Mouse (Mus musculus): ENCODE data around the gene Hdac9. TPM values are rescaled to one million over a fixed set of nuclear protein-coding genes. Genes with fewer than 3 reads are reported as not detected.

Hdac9 gene
- polyA plus RNA-seq, 1 experiment from 2014 or later: 5.3 TPM

GRCm38 (mm10) chr12:34521468-34521867 is 395.4 kb downstream of the Hdac9 start:
- Histone ChIP-seq H3K4me1 (ENCODE audit: control insufficient read depth, insufficient read depth, low read length) (no peaks in the 10 kb centered on the region), H3K4me2 (replicated peaks; ENCODE audit: low read depth, low read length) (no peak overlapping the region), H3K36me3 (ENCODE audit: control insufficient read depth, insufficient read depth, low read length) (no peaks in the 10 kb centered on the region), H3K9me3 (ENCODE audit: control insufficient read depth, low read length) (no peaks in the 10 kb centered on the region), H3K4me3 (ENCODE audit: low read length) (no peak overlapping the region), H3K9ac (ENCODE audit: low read depth, low read length) (no peak overlapping the region), H3K27me3 (ENCODE audit: control insufficient read depth, insufficient read depth, low read length) (no peaks in the 10 kb centered on the region), H3K27ac (ENCODE audit: low read depth, low read length) (no peak overlapping the region)
- WGBS: 77% methylated on average over 2 of the region's 2 CpGs
- ATAC-seq (ENCODE audit: low FRiP score, low TSS enrichment): no peak

DNA sequence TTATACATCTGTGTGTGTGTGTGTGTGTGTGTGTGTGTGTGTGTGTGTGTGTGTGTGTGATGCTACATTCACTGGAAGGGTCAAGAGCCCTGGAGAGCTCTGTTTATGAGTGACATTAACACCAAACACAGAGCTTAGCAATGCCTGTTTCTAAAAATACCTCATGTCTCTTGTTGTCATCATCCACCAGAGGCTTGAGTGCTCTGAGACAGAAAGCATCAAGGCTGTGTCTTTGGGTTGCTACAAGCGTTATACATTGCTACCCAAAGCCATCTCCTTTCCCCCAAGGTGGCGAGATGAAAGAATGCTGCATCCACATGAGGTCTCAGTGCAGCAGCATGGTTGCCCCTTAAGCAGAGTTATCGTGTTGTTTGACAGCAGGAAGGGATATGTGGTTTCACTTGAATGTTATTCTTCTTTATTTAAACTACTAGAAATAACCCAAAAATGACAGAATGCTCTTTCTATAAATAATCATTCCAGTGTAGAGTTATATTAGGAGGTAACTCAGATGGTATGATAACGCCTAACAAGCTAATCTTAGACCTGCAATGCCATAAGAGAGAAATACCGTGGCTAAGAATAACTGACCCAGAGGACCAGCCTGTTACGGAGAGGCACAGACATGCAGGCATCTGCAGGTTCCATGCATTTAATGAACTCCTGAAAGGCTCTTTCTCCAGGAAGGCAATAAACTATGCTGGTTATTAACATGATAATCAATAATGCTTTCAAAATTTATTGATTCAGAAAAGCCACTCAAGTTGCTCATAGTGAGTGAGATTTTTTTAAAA is 399.9 kb downstream of the Hdac9 start:
- no peaks in the 10 kb centered on the region for H3K9me3 ChIP-seq (ENCODE audit: control insufficient read depth, low read length)
- H3K4me3 ChIP-seq (ENCODE audit: low read length): no peak overlapping the region
- no peak overlapping the region for H3K4me2 ChIP-seq (replicated peaks; ENCODE audit: low read depth, low read length)
- no peak overlapping the region for H3K27ac ChIP-seq (ENCODE audit: low read depth, low read length)
- WGBS: 76% methylated on average over 6 of the region's 6 CpGs
- no peak overlapping the region for H3K9ac ChIP-seq (ENCODE audit: low read depth, low read length)
- H3K4me1 ChIP-seq (ENCODE audit: control insufficient read depth, insufficient read depth, low read length): no peaks in the 10 kb centered on the region
- no peaks in the 10 kb centered on the region for H3K27me3 ChIP-seq (ENCODE audit: control insufficient read depth, insufficient read depth, low read length)
- H3K36me3 ChIP-seq (ENCODE audit: control insufficient read depth, insufficient read depth, low read length): no peaks in the 10 kb centered on the region
- ATAC-seq (ENCODE audit: low FRiP score, low TSS enrichment): no peak

DNA sequence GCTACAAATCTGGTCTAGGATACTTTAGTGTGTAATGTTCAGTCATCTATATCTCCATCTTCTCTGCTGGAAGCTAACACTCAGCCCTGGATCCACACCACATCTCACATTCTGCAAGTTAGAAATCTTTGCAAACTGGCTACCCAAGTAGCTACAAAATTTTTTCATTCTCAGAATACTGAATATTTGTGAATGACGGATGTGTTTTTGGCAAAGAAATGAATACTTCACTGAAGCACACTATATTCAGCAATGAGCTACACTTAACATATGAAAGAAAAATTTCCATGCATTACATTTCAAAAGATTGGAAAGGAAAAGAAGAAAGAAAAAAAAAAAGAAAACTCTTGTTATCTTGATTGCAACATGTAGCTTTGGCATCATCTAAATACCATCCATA is 410.6 kb downstream of the Hdac9 start:
- Histone ChIP-seq H3K27ac (ENCODE audit: low read depth, low read length) (no peak overlapping the region), H3K36me3 (ENCODE audit: control insufficient read depth, insufficient read depth, low read length) (no peaks in the 10 kb centered on the region), H3K4me1 (ENCODE audit: control insufficient read depth, insufficient read depth, low read length) (no peaks in the 10 kb centered on the region), H3K9me3 (ENCODE audit: control insufficient read depth, low read length) (no peaks in the 10 kb centered on the region), H3K4me3 (ENCODE audit: low read length) (no peak overlapping the region), H3K4me2 (replicated peaks; ENCODE audit: low read depth, low read length) (no peak overlapping the region), H3K9ac (ENCODE audit: low read depth, low read length) (no peak overlapping the region), H3K27me3 (ENCODE audit: control insufficient read depth, insufficient read depth, low read length) (no peaks in the 10 kb centered on the region)
- WGBS: 96% methylated on average over 1 of the region's 1 CpGs
- no peak for ATAC-seq (ENCODE audit: low FRiP score, low TSS enrichment)

DNA sequence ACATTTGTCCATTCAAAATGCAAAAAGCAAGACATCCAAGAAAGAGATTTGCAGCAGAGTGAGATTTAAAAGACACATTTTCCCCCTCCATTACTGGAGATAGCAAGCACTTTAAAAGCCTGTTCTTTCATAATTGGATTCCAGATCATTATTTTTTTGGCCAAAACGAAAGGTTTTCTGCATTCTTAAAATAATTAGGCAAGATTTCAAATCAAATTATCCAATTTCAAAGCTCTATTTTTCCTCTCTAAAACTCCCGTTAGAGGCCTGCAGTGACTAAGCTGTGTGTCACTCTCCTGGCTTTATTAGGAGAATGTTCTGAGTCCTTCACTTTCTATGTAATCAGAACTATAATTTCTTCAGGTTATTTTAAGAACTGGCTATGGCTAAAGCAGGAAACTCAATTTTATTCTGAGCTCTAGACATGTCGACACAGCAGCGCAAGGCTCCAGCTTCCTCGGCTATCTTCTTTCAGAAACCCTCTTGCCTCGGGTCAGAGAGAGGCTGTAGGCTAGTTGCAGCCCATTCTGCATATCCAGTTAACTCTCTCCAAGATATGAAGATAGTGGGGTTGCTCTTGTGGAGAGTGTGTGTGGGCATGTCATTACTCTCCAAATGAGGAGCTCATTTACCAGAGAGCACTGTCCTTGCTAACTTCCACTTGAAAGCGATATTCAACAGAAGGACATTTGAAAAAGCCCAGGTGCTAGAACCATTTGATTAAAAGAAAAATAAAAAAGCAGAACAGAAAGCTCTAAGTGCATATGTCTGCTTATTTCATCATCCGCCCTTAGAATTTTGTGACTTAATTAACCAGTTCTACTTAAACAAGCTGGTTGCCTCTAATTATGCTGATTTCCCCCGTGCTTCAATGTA is 417.9 kb downstream of the Hdac9 start:
- Histone ChIP-seq H3K27ac (ENCODE audit: low read depth, low read length) (no peak overlapping the region), H3K9ac (ENCODE audit: low read depth, low read length) (no peak overlapping the region), H3K36me3 (ENCODE audit: control insufficient read depth, insufficient read depth, low read length) (no peaks in the 10 kb centered on the region), H3K4me3 (ENCODE audit: low read length) (no peak overlapping the region), H3K4me2 (replicated peaks; ENCODE audit: low read depth, low read length) (no peak overlapping the region), H3K4me1 (ENCODE audit: control insufficient read depth, insufficient read depth, low read length) (no peaks in the 10 kb centered on the region), H3K9me3 (ENCODE audit: control insufficient read depth, low read length) (no peaks in the 10 kb centered on the region), H3K27me3 (ENCODE audit: control insufficient read depth, insufficient read depth, low read length) (no peaks in the 10 kb centered on the region)
- no peak for ATAC-seq (ENCODE audit: low FRiP score, low TSS enrichment)
- 74% methylated on average over 9 of the region's 9 CpGs for WGBS

DNA sequence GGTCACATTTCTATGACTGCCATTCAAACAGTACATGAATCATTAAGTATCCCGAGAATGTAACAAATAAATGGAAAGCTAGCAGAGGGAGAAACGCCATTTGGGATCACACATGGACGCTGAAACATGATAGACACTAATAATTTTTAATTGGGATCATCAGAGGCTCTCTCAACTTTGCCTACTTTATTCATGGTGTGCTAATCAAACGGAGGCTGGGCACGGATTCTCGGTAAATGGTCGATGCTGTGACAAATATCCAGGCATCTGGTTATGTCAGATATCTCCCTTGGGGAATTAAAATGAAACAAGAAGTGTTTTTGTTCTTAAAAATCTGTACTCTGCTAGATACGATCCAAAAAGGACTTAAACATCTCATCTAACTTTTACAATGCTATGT is 418.6 kb downstream of the Hdac9 start:
- H3K4me3 ChIP-seq (ENCODE audit: low read length): no peak overlapping the region
- no peak overlapping the region for H3K4me2 ChIP-seq (replicated peaks; ENCODE audit: low read depth, low read length)
- ATAC-seq (ENCODE audit: low FRiP score, low TSS enrichment): no peak
- 80% methylated on average over 8 of the region's 8 CpGs for WGBS
- no peaks in the 10 kb centered on the region for H3K4me1 ChIP-seq (ENCODE audit: control insufficient read depth, insufficient read depth, low read length)
- H3K27ac ChIP-seq (ENCODE audit: low read depth, low read length): no peak overlapping the region
- no peaks in the 10 kb centered on the region for H3K27me3 ChIP-seq (ENCODE audit: control insufficient read depth, insufficient read depth, low read length)
- H3K36me3 ChIP-seq (ENCODE audit: control insufficient read depth, insufficient read depth, low read length): no peaks in the 10 kb centered on the region
- no peak overlapping the region for H3K9ac ChIP-seq (ENCODE audit: low read depth, low read length)
- H3K9me3 ChIP-seq (ENCODE audit: control insufficient read depth, low read length): no peaks in the 10 kb centered on the region

- ATAC-seq (ENCODE audit: low FRiP score, low TSS enrichment): no peak
- WGBS: 85% methylated on average over 3 of the region's 3 CpGs
- H3K27me3 ChIP-seq (ENCODE audit: control insufficient read depth, insufficient read depth, low read length): no peaks in the 10 kb centered on the region
These were observed 419.2 kb downstream of the Hdac9 start for GRCm38 (mm10) chr12:34497702-34498101.

GRCm38 (mm10) chr12:34495940-34496339 is 421.0 kb downstream of the Hdac9 start:
- no peak for ATAC-seq (ENCODE audit: low FRiP score, low TSS enrichment)
- 54% methylated on average over 3 of the region's 3 CpGs for WGBS
- no peak overlapping the region; the same call in 1 of the 2 replicates for H3K4me2 ChIP-seq (replicated peaks; ENCODE audit: low read depth, low read length)
- no peak overlapping the region for H3K27ac ChIP-seq (ENCODE audit: low read depth, low read length)
- H3K9ac ChIP-seq (ENCODE audit: low read depth, low read length): no peak overlapping the region
- peak overlapping the region; percentile 19 for H3K4me3 ChIP-seq (ENCODE audit: low read length)
- H3K9me3 ChIP-seq (ENCODE audit: control insufficient read depth, low read length): no peaks in the 10 kb centered on the region
- H3K4me1 ChIP-seq (ENCODE audit: control insufficient read depth, insufficient read depth, low read length): no peaks in the 10 kb centered on the region
- H3K27me3 ChIP-seq (ENCODE audit: control insufficient read depth, insufficient read depth, low read length): no peaks in the 10 kb centered on the region
- no peaks in the 10 kb centered on the region for H3K36me3 ChIP-seq (ENCODE audit: control insufficient read depth, insufficient read depth, low read length)

More at GRCm38 (mm10) chr12:34497702-34498101, 419.2 kb downstream of the Hdac9 start:
- no peak overlapping the region for H3K9ac ChIP-seq (ENCODE audit: low read depth, low read length)
- no peak overlapping the region for H3K4me2 ChIP-seq (replicated peaks; ENCODE audit: low read depth, low read length)
- H3K9me3 ChIP-seq (ENCODE audit: control insufficient read depth, low read length): no peaks in the 10 kb centered on the region
- no peak overlapping the region for H3K4me3 ChIP-seq (ENCODE audit: low read length)
- H3K36me3 ChIP-seq (ENCODE audit: control insufficient read depth, insufficient read depth, low read length): no peaks in the 10 kb centered on the region
- no peak overlapping the region for H3K27ac ChIP-seq (ENCODE audit: low read depth, low read length)
- H3K4me1 ChIP-seq (ENCODE audit: control insufficient read depth, insufficient read depth, low read length): no peaks in the 10 kb centered on the region

DNA sequence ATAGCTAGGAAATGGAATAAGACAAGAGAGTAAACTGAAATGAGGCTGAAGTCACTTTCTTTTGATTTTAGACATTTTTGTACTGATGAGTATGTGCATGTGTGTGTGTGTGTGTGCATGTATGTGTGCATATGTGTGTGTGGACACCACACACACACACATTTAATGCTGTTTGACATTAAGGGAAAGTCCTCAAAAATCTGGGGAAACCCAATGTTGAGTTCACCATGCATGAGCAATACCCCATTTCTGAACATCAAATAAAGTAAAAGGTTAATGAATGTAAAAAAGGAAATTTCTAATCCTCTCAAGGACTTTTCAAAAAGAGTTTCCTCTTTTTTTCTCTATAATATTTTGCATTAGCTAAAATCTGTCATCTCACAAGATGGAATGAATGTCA is 427.3 kb downstream of the Hdac9 start:
- Histone ChIP-seq H3K4me3 (ENCODE audit: low read length) (no peak overlapping the region), H3K4me1 (ENCODE audit: control insufficient read depth, insufficient read depth, low read length) (no peaks in the 10 kb centered on the region), H3K9me3 (ENCODE audit: control insufficient read depth, low read length) (no peaks in the 10 kb centered on the region), H3K27me3 (ENCODE audit: control insufficient read depth, insufficient read depth, low read length) (no peaks in the 10 kb centered on the region), H3K36me3 (ENCODE audit: control insufficient read depth, insufficient read depth, low read length) (no peaks in the 10 kb centered on the region), H3K27ac (ENCODE audit: low read depth, low read length) (no peak overlapping the region), H3K9ac (ENCODE audit: low read depth, low read length) (no peak overlapping the region), H3K4me2 (replicated peaks; ENCODE audit: low read depth, low read length) (no peak overlapping the region)
- ATAC-seq (ENCODE audit: low FRiP score, low TSS enrichment): no peak

GRCm38 (mm10) chr12:34487666-34488065 is 429.2 kb downstream of the Hdac9 start:
- H3K27me3 ChIP-seq (ENCODE audit: control insufficient read depth, insufficient read depth, low read length): no peaks in the 10 kb centered on the region
- H3K9ac ChIP-seq (ENCODE audit: low read depth, low read length): no peak overlapping the region
- no peaks in the 10 kb centered on the region for H3K4me1 ChIP-seq (ENCODE audit: control insufficient read depth, insufficient read depth, low read length)
- no peak overlapping the region for H3K27ac ChIP-seq (ENCODE audit: low read depth, low read length)
- 94% methylated on average over 1 of the region's 1 CpGs for whole genome bisulfite sequencing
- H3K4me3 ChIP-seq (ENCODE audit: low read length): no peak overlapping the region
- no peaks in the 10 kb centered on the region for H3K36me3 ChIP-seq (ENCODE audit: control insufficient read depth, insufficient read depth, low read length)
- ATAC-seq (ENCODE audit: low FRiP score, low TSS enrichment): no peak
- H3K9me3 ChIP-seq (ENCODE audit: control insufficient read depth, low read length): no peaks in the 10 kb centered on the region
- H3K4me2 ChIP-seq (replicated peaks; ENCODE audit: low read depth, low read length): no peak overlapping the region
